10 mouse cellular contexts compared by ENCODE assay signal in the genomic region with DNA sequence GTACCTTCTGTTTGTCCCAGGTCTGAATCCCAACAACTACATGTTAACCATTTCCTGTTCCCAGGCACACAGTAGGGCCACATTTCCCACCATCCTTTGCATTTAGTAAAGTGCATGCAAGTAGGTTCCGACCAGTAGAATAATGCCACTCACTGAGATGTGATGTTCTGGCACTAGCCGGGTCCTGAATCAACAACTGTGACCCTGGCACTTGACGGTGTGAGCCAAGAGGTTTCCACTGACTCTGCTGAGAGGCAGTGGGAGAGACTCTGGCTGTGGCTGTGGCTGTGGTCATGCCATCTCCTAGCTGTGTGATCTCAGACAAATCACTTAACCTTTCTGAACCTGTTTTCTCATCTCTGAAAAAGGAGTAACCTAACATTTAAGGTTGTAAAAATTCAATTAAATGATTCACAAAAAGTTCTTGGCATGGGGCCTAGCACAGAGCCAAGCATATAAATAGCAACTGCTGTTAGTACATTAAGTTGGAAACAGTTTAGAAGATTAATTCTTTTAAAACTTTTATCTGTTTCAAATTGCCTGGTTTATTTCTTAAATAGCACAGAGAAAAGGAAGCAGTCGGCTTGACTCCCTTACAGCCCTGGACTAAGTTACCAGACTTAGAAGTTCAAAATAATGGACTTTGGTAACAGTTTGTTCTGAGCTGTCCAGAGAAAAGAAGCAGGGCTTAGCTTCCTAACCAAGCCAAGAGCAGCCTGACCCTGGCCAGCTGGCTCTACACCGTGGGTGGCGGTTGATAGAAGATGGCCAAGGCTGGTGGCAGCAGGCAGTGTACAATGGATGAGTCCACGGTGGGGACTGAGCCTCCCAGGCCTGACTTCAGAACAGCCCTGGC. TPM values are rescaled to one million over a fixed set of nuclear protein-coding genes. Genes with fewer than 3 reads are reported as not detected.
DNase-seq lines count a peak whose midpoint lies in the region; ATAC-seq lines count a peak whose summit lies in the region.
"Had no signal": no experiment of that assay in that cellular context is flagged by ENCODE, and none has a peak within 500 bp of the region (broad histone marks: within the 10 kb centered on the region; RNA-seq: fewer than 3 reads in every experiment).

No protein-coding gene starts in this region.

- no peaks in the 10 kb centered on the region for H3K9me3 ChIP-seq in kidney, embryonic 14.5 days (ENCODE audit: control insufficient read depth, low read length)
- no peaks in the 10 kb centered on the region for H3K9me3 ChIP-seq in midbrain, embryonic 15.5 days

- no peak overlapping the region for H3K9ac ChIP-seq in kidney, embryonic 14.5 days (ENCODE audit: low read depth, low read length)
- no peak overlapping the region for H3K9ac ChIP-seq in midbrain, embryonic 15.5 days

- intact Hi-C loops in heart, postnatal 10 days (cut with DNase I): no loop called here

- peak; percentile 44 for DNase-seq in kidney, adult 11 months
- DNase-seq in 3T3-L1 (ENCODE audit: low read depth, low spot score) (peak; percentile 61), adipocyte (ENCODE audit: low spot score) (peak; percentile 69)
- peak; percentile 49 to 51 for DNase-seq in heart, postnatal 10 days
- no peak for DNase-seq in frontal cortex, postnatal 25 days (ENCODE audit: low spot score in 2 of 2)
- no peak for DNase-seq in natural killer cell, adult 2 months (ENCODE audit: low spot score in 2 of 2)
- DNase-seq: retina, postnatal 1 day; thymus, adult 2 months had no signal

- H3K27ac ChIP-seq in kidney, embryonic 14.5 days (ENCODE audit: low read depth, low read length): no peak overlapping the region
- no peak overlapping the region for H3K27ac ChIP-seq in midbrain, embryonic 15.5 days

- WGBS in kidney, embryonic 14.5 days: 78% methylated on average over 7 of the region's 7 CpGs
- 80% methylated on average over 7 of the region's 7 CpGs for WGBS in midbrain, embryonic 15.5 days

- no peaks in the 10 kb centered on the region for H3K36me3 ChIP-seq in kidney, embryonic 14.5 days (ENCODE audit: control insufficient read depth, insufficient read depth, low read length)
- no peaks in the 10 kb centered on the region for H3K36me3 ChIP-seq in midbrain, embryonic 15.5 days (replicated peaks)

- peaks cover 5% of the 10 kb centered on the region; the same call in 1 of the 2 replicates for H3K4me1 ChIP-seq in kidney, embryonic 14.5 days (ENCODE audit: control insufficient read depth, insufficient read depth, low read length)
- H3K4me1 ChIP-seq in midbrain, embryonic 15.5 days: peaks cover 5% of the 10 kb centered on the region; the same call in 1 of the 2 replicates

- H3K27me3 ChIP-seq in kidney, embryonic 14.5 days (ENCODE audit: control insufficient read depth, insufficient read depth, low read length): no peaks in the 10 kb centered on the region
- no peaks in the 10 kb centered on the region for H3K27me3 ChIP-seq in midbrain, embryonic 15.5 days (replicated peaks)

- no peak overlapping the region for H3K4me2 ChIP-seq in kidney, embryonic 14.5 days (replicated peaks; ENCODE audit: low read depth, low read length)
- no peak overlapping the region for H3K4me2 ChIP-seq in midbrain, embryonic 15.5 days

- no peak for ATAC-seq in kidney, embryonic 14.5 days (ENCODE audit: low FRiP score, low TSS enrichment)
- ATAC-seq in midbrain, embryonic 15.5 days (replicated peaks): no peak

- no peak overlapping the region for H3K4me3 ChIP-seq in kidney, embryonic 14.5 days (ENCODE audit: low read length)
- H3K4me3 ChIP-seq in midbrain, embryonic 15.5 days: no peak overlapping the region

RNA-seq across cellular contexts. Expression of a gene that starts 46.8 kb away (rescaled TPM):
- 38.3 and 43.6 TPM in 2 replicates for polyA plus RNA-seq in kidney, embryonic 14.5 days (2014; fragmentation: Nextera tagmentation; extraction: Ambion mirVana)
- 100 to 1,000 TPM; 167 to 177 TPM for total RNA-seq in heart, postnatal 10 days (2021)
- polyA plus RNA-seq in midbrain, embryonic 15.5 days (2015; fragmentation: Nextera tagmentation; extraction: Ambion mirVana): 83.3 and 95.1 TPM in 2 replicates

Comparison
In these comparisons a context has a peak if more than half of its experiments do, and no peak if none do; other contexts are left out.
1. DNase-seq: peak in kidney, adult 11 months (single experiment), 3T3-L1 (single experiment), adipocyte (single experiment) and heart, postnatal 10 days (2 of 2); none in frontal cortex, postnatal 25 days (0 of 2) and natural killer cell, adult 2 months (0 of 2).